Mouse (Mus musculus): Measurements from ENCODE around the gene Ttn. TPM values are rescaled to one million over a fixed set of nuclear protein-coding genes. Genes with fewer than 3 reads are reported as not detected.
A peak's percentile ranks its signal among the peaks of the same experiment; 100 is the strongest.

The Ttn gene
- polyA plus RNA-seq, 1 experiment from 2014 or later, result 0.09 TPM

GRCm38 (mm10) chr2:76970204-76970603, 12.1 kb downstream of the Ttn start:
- Histone ChIP-seq H3K4me1 (ENCODE audit: control insufficient read depth, insufficient read depth, low read length) (no peaks in the 10 kb centered on the region), H3K9ac (ENCODE audit: low read length) (no peak overlapping the region), H3K9me3 (replicated peaks; ENCODE audit: control insufficient read depth, low read length) (no peaks in the 10 kb centered on the region), H3K27me3 (replicated peaks; ENCODE audit: control insufficient read depth, insufficient read depth, low read length) (no peaks in the 10 kb centered on the region), H3K4me3 (ENCODE audit: low read depth, low read length) (no peak overlapping the region), H3K4me2 (ENCODE audit: low read length) (no peak overlapping the region), H3K27ac (ENCODE audit: low read depth, low read length) (no peak overlapping the region), H3K36me3 (ENCODE audit: control insufficient read depth, insufficient read depth, low read length) (no peaks in the 10 kb centered on the region)
- ATAC-seq (no peak), DNase-seq (ENCODE audit: low spot score) (no peak)
- 70% methylated on average over 6 of the region's 6 CpGs for WGBS

- no peaks in the 10 kb centered on the region for H3K27me3 ChIP-seq (replicated peaks; ENCODE audit: control insufficient read depth, insufficient read depth, low read length)
- H3K27ac ChIP-seq (ENCODE audit: low read depth, low read length), result no peak overlapping the region
- 85% methylated on average over 21 of the region's 21 CpGs for WGBS
- H3K4me3 ChIP-seq (ENCODE audit: low read depth, low read length), result no peak overlapping the region
- DNase-seq (ENCODE audit: low spot score) (no peak), ATAC-seq (no peak)
- no peak overlapping the region for H3K4me2 ChIP-seq (ENCODE audit: low read length)
- H3K36me3 ChIP-seq (ENCODE audit: control insufficient read depth, insufficient read depth, low read length), result no peaks in the 10 kb centered on the region
- no peak overlapping the region for H3K9ac ChIP-seq (ENCODE audit: low read length)
- no peaks in the 10 kb centered on the region for H3K9me3 ChIP-seq (replicated peaks; ENCODE audit: control insufficient read depth, low read length)
- no peaks in the 10 kb centered on the region for H3K4me1 ChIP-seq (ENCODE audit: control insufficient read depth, insufficient read depth, low read length)
These were observed 12.7 kb downstream of the Ttn start for GRCm38 (mm10) chr2:76969637-76970036.

GRCm38 (mm10) chr2:76968919-76969318, 13.4 kb downstream of the Ttn start:
- Histone ChIP-seq H3K4me3 (ENCODE audit: low read depth, low read length) (no peak overlapping the region), H3K27me3 (replicated peaks; ENCODE audit: control insufficient read depth, insufficient read depth, low read length) (no peaks in the 10 kb centered on the region), H3K9ac (ENCODE audit: low read length) (no peak overlapping the region), H3K9me3 (replicated peaks; ENCODE audit: control insufficient read depth, low read length) (no peaks in the 10 kb centered on the region), H3K36me3 (ENCODE audit: control insufficient read depth, insufficient read depth, low read length) (no peaks in the 10 kb centered on the region), H3K4me2 (ENCODE audit: low read length) (no peak overlapping the region), H3K4me1 (ENCODE audit: control insufficient read depth, insufficient read depth, low read length) (no peaks in the 10 kb centered on the region), H3K27ac (ENCODE audit: low read depth, low read length) (no peak overlapping the region)
- DNase-seq (ENCODE audit: low spot score), result peak; percentile 82
- ATAC-seq, result peak; percentile 75; the same call in 1 of the 2 replicates
- 26% methylated on average over 8 of the region's 8 CpGs for WGBS

- no peak for ATAC-seq
These were observed 15.8 kb downstream of the Ttn start for GRCm38 (mm10) chr2:76966582-76966981.

GRCm38 (mm10) chr2:76966013-76966412, 16.3 kb downstream of the Ttn start:
- ATAC-seq (no peak), DNase-seq (ENCODE audit: low spot score) (no peak)
- Histone ChIP-seq H3K4me3 (ENCODE audit: low read depth, low read length) (no peak overlapping the region), H3K4me2 (ENCODE audit: low read length) (no peak overlapping the region), H3K36me3 (ENCODE audit: control insufficient read depth, insufficient read depth, low read length) (no peaks in the 10 kb centered on the region), H3K27ac (ENCODE audit: low read depth, low read length) (no peak overlapping the region), H3K4me1 (ENCODE audit: control insufficient read depth, insufficient read depth, low read length) (no peaks in the 10 kb centered on the region), H3K9ac (ENCODE audit: low read length) (no peak overlapping the region), H3K27me3 (replicated peaks; ENCODE audit: control insufficient read depth, insufficient read depth, low read length) (no peaks in the 10 kb centered on the region), H3K9me3 (replicated peaks; ENCODE audit: control insufficient read depth, low read length) (no peaks in the 10 kb centered on the region)
- WGBS, result 87% methylated on average over 2 of the region's 2 CpGs

More at GRCm38 (mm10) chr2:76966582-76966981, 15.8 kb downstream of the Ttn start:
- Histone ChIP-seq H3K27ac (ENCODE audit: low read depth, low read length) (no peak overlapping the region), H3K4me2 (ENCODE audit: low read length) (no peak overlapping the region), H3K27me3 (replicated peaks; ENCODE audit: control insufficient read depth, insufficient read depth, low read length) (no peaks in the 10 kb centered on the region), H3K4me3 (ENCODE audit: low read depth, low read length) (no peak overlapping the region), H3K4me1 (ENCODE audit: control insufficient read depth, insufficient read depth, low read length) (no peaks in the 10 kb centered on the region), H3K36me3 (ENCODE audit: control insufficient read depth, insufficient read depth, low read length) (no peaks in the 10 kb centered on the region), H3K9ac (ENCODE audit: low read length) (no peak overlapping the region), H3K9me3 (replicated peaks; ENCODE audit: control insufficient read depth, low read length) (no peaks in the 10 kb centered on the region)
- 86% methylated on average over 6 of the region's 6 CpGs for WGBS
- no peak for DNase-seq (ENCODE audit: low spot score)

- DNase-seq (ENCODE audit: low spot score), result no peak
- no peak for ATAC-seq
- WGBS, result 94% methylated on average over 7 of the region's 7 CpGs
- no peaks in the 10 kb centered on the region for H3K4me1 ChIP-seq (ENCODE audit: control insufficient read depth, insufficient read depth, low read length)
- H3K27me3 ChIP-seq (replicated peaks; ENCODE audit: control insufficient read depth, insufficient read depth, low read length), result no peaks in the 10 kb centered on the region
- no peak overlapping the region for H3K4me3 ChIP-seq (ENCODE audit: low read depth, low read length)
- no peaks in the 10 kb centered on the region for H3K9me3 ChIP-seq (replicated peaks; ENCODE audit: control insufficient read depth, low read length)
- no peak overlapping the region for H3K9ac ChIP-seq (ENCODE audit: low read length)
- no peaks in the 10 kb centered on the region for H3K36me3 ChIP-seq (ENCODE audit: control insufficient read depth, insufficient read depth, low read length)
- no peak overlapping the region for H3K4me2 ChIP-seq (ENCODE audit: low read length)
- H3K27ac ChIP-seq (ENCODE audit: low read depth, low read length), result no peak overlapping the region
These were observed 16.8 kb downstream of the Ttn start for GRCm38 (mm10) chr2:76965542-76965941.

- Histone ChIP-seq H3K27ac (ENCODE audit: low read depth, low read length) (no peak overlapping the region), H3K36me3 (ENCODE audit: control insufficient read depth, insufficient read depth, low read length) (no peaks in the 10 kb centered on the region), H3K9me3 (replicated peaks; ENCODE audit: control insufficient read depth, low read length) (no peaks in the 10 kb centered on the region), H3K27me3 (replicated peaks; ENCODE audit: control insufficient read depth, insufficient read depth, low read length) (no peaks in the 10 kb centered on the region), H3K4me1 (ENCODE audit: control insufficient read depth, insufficient read depth, low read length) (no peaks in the 10 kb centered on the region), H3K9ac (ENCODE audit: low read length) (no peak overlapping the region), H3K4me2 (ENCODE audit: low read length) (no peak overlapping the region), H3K4me3 (ENCODE audit: low read depth, low read length) (no peak overlapping the region)
- DNase-seq (ENCODE audit: low spot score) (no peak), ATAC-seq (no peak)
- whole genome bisulfite sequencing, result 84% methylated on average over 6 of the region's 6 CpGs
These were observed 20.3 kb downstream of the Ttn start for GRCm38 (mm10) chr2:76962045-76962432.

- no peaks in the 10 kb centered on the region for H3K27me3 ChIP-seq (replicated peaks; ENCODE audit: control insufficient read depth, insufficient read depth, low read length)
- no peak overlapping the region for H3K4me3 ChIP-seq (ENCODE audit: low read depth, low read length)
- H3K36me3 ChIP-seq (ENCODE audit: control insufficient read depth, insufficient read depth, low read length), result no peaks in the 10 kb centered on the region
- ATAC-seq, result no peak
- no peaks in the 10 kb centered on the region for H3K9me3 ChIP-seq (replicated peaks; ENCODE audit: control insufficient read depth, low read length)
- no peak overlapping the region for H3K27ac ChIP-seq (ENCODE audit: low read depth, low read length)
- 86% methylated on average over 10 of the region's 10 CpGs for WGBS
- no peaks in the 10 kb centered on the region for H3K4me1 ChIP-seq (ENCODE audit: control insufficient read depth, insufficient read depth, low read length)
- no peak for DNase-seq (ENCODE audit: low spot score)
- no peak overlapping the region for H3K9ac ChIP-seq (ENCODE audit: low read length)
- H3K4me2 ChIP-seq (ENCODE audit: low read length), result no peak overlapping the region
These were observed 20.8 kb downstream of the Ttn start for GRCm38 (mm10) chr2:76961420-76962044.

GRCm38 (mm10) chr2:76949774-76950173, 32.6 kb downstream of the Ttn start:
- WGBS, result 83% methylated on average over 7 of the region's 7 CpGs
- H3K4me2 ChIP-seq (ENCODE audit: low read length), result no peak overlapping the region
- H3K4me3 ChIP-seq (ENCODE audit: low read depth, low read length), result no peak overlapping the region

More at GRCm38 (mm10) chr2:76949774-76950173, 32.6 kb downstream of the Ttn start:
- no peak overlapping the region for H3K9ac ChIP-seq (ENCODE audit: low read length)
- DNase-seq (ENCODE audit: low spot score) (no peak), ATAC-seq (no peak)
- no peaks in the 10 kb centered on the region for H3K9me3 ChIP-seq (replicated peaks; ENCODE audit: control insufficient read depth, low read length)
- no peaks in the 10 kb centered on the region for H3K36me3 ChIP-seq (ENCODE audit: control insufficient read depth, insufficient read depth, low read length)
- H3K27me3 ChIP-seq (replicated peaks; ENCODE audit: control insufficient read depth, insufficient read depth, low read length), result no peaks in the 10 kb centered on the region
- no peak overlapping the region for H3K27ac ChIP-seq (ENCODE audit: low read depth, low read length)
- no peaks in the 10 kb centered on the region for H3K4me1 ChIP-seq (ENCODE audit: control insufficient read depth, insufficient read depth, low read length)
